Mouse (Mus musculus) heart, postnatal 4 days (tissue): ENCODE measurements around the gene Ablim2. TPM values are rescaled to one million over a fixed set of nuclear protein-coding genes. Genes with fewer than 3 reads are reported as not detected.
A peak's percentile ranks its signal among the peaks of the same experiment; 100 is the strongest.

Source experiments
- DNase-seq: peaks from one replicate; pipeline ENCODE4 v3.0.0; 2021
- total RNA-seq, 2 experiments: library from RNA; stranded (reverse); gene quantifications; 2 replicates each; pipeline ENCODE4 v1.2.3; 2021

Ablim2 gene
- total RNA-seq, 2 experiments from 2014 or later, result 10.8 to 11.7 TPM

DNA sequence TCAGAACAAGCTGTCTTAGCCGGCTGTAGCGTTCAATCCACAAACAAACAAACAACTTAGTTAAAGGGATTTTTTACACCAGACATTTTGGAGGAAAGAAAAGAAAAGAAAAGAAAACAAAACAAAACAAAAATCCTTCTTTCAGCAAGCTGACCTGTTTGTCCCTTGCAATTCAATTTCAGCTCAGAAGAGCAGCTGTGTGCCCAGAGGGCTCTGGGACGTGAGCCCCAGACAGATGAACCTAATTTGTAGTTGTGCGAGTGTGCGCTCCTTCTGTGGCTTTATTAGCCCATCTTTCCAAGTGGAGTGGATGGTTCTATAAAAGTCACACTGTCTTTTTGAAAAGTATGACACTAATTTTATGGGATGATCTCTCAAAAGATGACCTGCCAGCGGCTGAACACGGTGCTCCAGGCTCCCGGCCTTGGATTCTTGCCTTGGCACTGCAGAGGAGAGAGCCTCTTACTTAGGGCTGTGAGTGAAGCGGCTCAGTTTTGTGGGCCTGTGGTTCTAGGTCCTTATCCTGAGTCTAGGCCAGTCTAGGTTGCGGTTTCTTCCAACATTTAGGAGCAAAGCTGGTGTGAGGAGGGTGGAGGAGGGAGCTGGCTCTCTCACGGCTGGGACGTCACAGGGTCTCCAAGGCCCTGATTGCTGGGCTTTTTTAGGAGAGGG, 158.1 kb downstream of the Ablim2 start:
- no peak for DNase-seq

GRCm38 (mm10) chr5:35916666-35917065, 159.0 kb downstream of the Ablim2 start:
- no peak for DNase-seq

GRCm38 (mm10) chr5:35918387-35918786, 160.7 kb downstream of the Ablim2 start:
- no peak for DNase-seq

- no peak for DNase-seq
Observed at GRCm38 (mm10) chr5:35920076-35920475, 162.4 kb downstream of the Ablim2 start.

GRCm38 (mm10) chr5:35920557-35920956, 162.9 kb downstream of the Ablim2 start:
- DNase-seq, result no peak

- no peak for DNase-seq
Observed at GRCm38 (mm10) chr5:35921141-35921540, 163.5 kb downstream of the Ablim2 start.

- peak; percentile 75 for DNase-seq
Observed at GRCm38 (mm10) chr5:35921595-35922254, 164.0 kb downstream of the Ablim2 start.

DNA sequence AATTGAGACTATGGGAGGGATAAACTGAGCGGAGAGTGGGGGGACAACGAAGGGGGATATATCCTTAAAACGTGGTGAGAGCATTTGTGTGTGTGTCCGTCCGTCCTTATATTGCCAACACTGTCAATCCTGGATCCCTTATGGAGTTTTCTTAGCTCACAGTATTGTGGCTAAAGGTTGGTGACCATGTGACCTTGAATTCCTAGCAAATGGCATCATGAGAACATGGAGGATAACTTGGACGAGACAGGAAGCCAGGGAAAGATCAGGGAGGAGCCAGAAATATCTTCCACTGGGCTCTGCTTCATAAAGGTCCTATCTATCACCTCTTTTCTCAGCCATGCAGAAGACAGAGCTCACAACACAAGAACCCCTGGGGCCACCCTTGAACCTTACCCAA, 165.8 kb downstream of the Ablim2 start:
- no peak for DNase-seq

- peak; percentile 58 for DNase-seq
Observed at GRCm38 (mm10) chr5:35925171-35925634, 167.5 kb downstream of the Ablim2 start.

- DNase-seq, result no peak
Observed at GRCm38 (mm10) chr5:35926511-35926910, 168.8 kb downstream of the Ablim2 start.

GRCm38 (mm10) chr5:35931296-35931695, 173.6 kb downstream of the Ablim2 start:
- no peak for DNase-seq

DNA sequence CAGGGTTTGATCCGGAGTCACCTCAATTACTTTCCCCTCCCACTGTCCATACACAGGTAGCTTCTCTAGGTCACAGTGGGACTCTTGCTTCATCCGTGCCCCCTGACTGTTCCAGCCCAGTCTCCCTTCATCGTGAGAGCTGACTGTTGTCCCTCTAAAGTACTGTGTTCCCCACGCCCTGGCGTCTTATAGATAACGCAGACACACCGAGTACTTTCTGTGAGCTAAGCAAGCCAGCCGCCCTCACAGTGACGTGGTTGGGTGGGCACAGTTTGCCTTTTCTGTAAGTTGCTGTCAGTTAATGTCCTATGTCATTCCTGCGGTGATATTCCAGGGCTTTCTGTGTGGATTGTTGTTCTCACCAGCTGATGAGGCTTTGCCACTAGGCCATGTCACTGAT, 175.4 kb downstream of the Ablim2 start:
- DNase-seq, result no peak

Other genes with a start within 250 kb of the Ablim2 start
- 1 to 10 TPM; 3.2 to 3.6 TPM for gene Cpz, start 232.2 kb upstream of the Ablim2 start, total RNA-seq
- 1 to 10 TPM; 4.1 to 4.6 TPM for gene Trmt44, start 182.8 kb upstream of the Ablim2 start, total RNA-seq
- 10 to 100 TPM; 20.8 to 23.6 TPM for gene Acox3, start 174.8 kb upstream of the Ablim2 start, total RNA-seq
- 10 to 100 TPM; 23.3 to 30.8 TPM for gene Htra3, start 78.1 kb upstream of the Ablim2 start, total RNA-seq
- gene Sh3tc1, start 17.9 kb upstream of the Ablim2 start, total RNA-seq, result 10 to 100 TPM; 12.9 to 16.2 TPM
- gene Afap1, start 135.4 kb downstream of the Ablim2 start, total RNA-seq, result 10 to 100 TPM; 45.2 to 45.9 TPM